Mouse (Mus musculus) C2C12 (cell line): ENCODE measurements at regions not wholly inside any gene's neighbourhood (a gene's known extent, or its start where the extent isn't known, plus 50 kb on each side); places are given as distances from the start of the nearest gene placed in this dataset.

Experiments used
- H3K27me3 ChIP-seq: one replicate; pipeline ENCODE4 v1.6.1; 2011; ENCODE audit not compliant: control insufficient read depth, insufficient read depth, insufficient read length
- H3K36me3 ChIP-seq: one replicate; pipeline ENCODE4 v1.6.1; 2011; ENCODE audit not compliant: control insufficient read depth, insufficient read depth
- H3K4me3 ChIP-seq: one replicate; pipeline ENCODE4 v1.5.1; 2011; ENCODE audit warnings: mild to moderate bottlenecking, control low read depth; ENCODE audit not compliant: poor library complexity, insufficient read depth, severe bottlenecking
- H3K79me2 ChIP-seq: one replicate; pipeline ENCODE4 v1.6.1; 2011; ENCODE audit not compliant: control insufficient read depth, insufficient read depth
- H3K79me3 ChIP-seq: one replicate; pipeline ENCODE4 v1.6.1; 2011; ENCODE audit warnings: low read depth, control low read depth
- H3ac ChIP-seq: one replicate; pipeline ENCODE3; 2011; ENCODE audit warnings: low read depth; ENCODE audit not compliant: control insufficient read depth, insufficient read length
- CEBPB ChIP-seq: IDR thresholded peaks from one replicate; pipeline ENCODE4 v1.6.1; 2011; ENCODE audit warnings: low read depth, mild to moderate bottlenecking, control low read depth, moderate library complexity
- CTCF ChIP-seq: IDR thresholded peaks from one replicate; pipeline ENCODE4 v1.5.1; 2011; ENCODE audit not compliant: control insufficient read depth, insufficient read depth, insufficient read length
- FOSL1 ChIP-seq: IDR thresholded peaks from one replicate; pipeline ENCODE4 v1.8.0; 2011; ENCODE audit warnings: mild to moderate bottlenecking, low read length; ENCODE audit not compliant: poor library complexity, insufficient read depth, severe bottlenecking
- MAX ChIP-seq: IDR thresholded peaks from one replicate; pipeline ENCODE4 v1.6.1; 2011; ENCODE audit warnings: mild to moderate bottlenecking, control low read depth
- MYOD1 ChIP-seq: IDR thresholded peaks from one replicate; pipeline ENCODE4 v1.6.1; 2011; ENCODE audit warnings: low read depth; ENCODE audit not compliant: control insufficient read depth, insufficient read length
- MYOG ChIP-seq: IDR thresholded peaks from one replicate; pipeline ENCODE4 v1.6.1; 2011; ENCODE audit not compliant: control insufficient read depth, insufficient read length; ENCODE audit errors: extremely low read depth
- USF1 ChIP-seq: IDR thresholded peaks from one replicate; pipeline ENCODE4 v1.6.1; 2011; ENCODE audit warnings: low read depth, mild to moderate bottlenecking, control low read depth, moderate library complexity

- TF ChIP-seq CEBPB (no peak), MYOG (no peak), USF1 (no peak), FOSL1 (no peak)
- Histone ChIP-seq H3K4me3 (no peak overlapping the region), H3ac (no peak overlapping the region), H3K79me2 (no peaks in the 10 kb centered on the region), H3K79me3 (no peaks in the 10 kb centered on the region), H3K27me3 (peaks cover 13% of the 10 kb centered on the region), H3K36me3 (no peaks in the 10 kb centered on the region)
Observed at GRCm38 (mm10) chr4:125313252-125313651, 177.2 kb upstream of the Grik3 start.

- Histone ChIP-seq H3K79me2 (no peaks in the 10 kb centered on the region), H3ac (no peak overlapping the region), H3K4me3 (no peak overlapping the region), H3K27me3 (peaks cover 10% of the 10 kb centered on the region), H3K36me3 (no peaks in the 10 kb centered on the region), H3K79me3 (no peaks in the 10 kb centered on the region)
- TF ChIP-seq CEBPB (no peak), CTCF (no peak), MAX (no peak), MYOD1 (no peak), MYOG (no peak), USF1 (no peak), FOSL1 (no peak)
Observed at GRCm38 (mm10) chr4:125308171-125308570, 180.5 kb upstream of the Zc3h12a start.

- Histone ChIP-seq H3K79me3 (no peaks in the 10 kb centered on the region), H3K36me3 (no peaks in the 10 kb centered on the region), H3K27me3 (peaks cover 9% of the 10 kb centered on the region), H3K79me2 (no peaks in the 10 kb centered on the region), H3ac (no peak overlapping the region), H3K4me3 (no peak overlapping the region)
- TF ChIP-seq CEBPB: no peak
- TF ChIP-seq MAX: no peak
- no peak for TF ChIP-seq MYOG
Observed at GRCm38 (mm10) chr4:125305766-125306165, 178.1 kb upstream of the Zc3h12a start.

- Histone ChIP-seq H3K79me2 (no peaks in the 10 kb centered on the region), H3K27me3 (no peaks in the 10 kb centered on the region), H3K79me3 (no peaks in the 10 kb centered on the region), H3K36me3 (no peaks in the 10 kb centered on the region), H3ac (no peak overlapping the region), H3K4me3 (no peak overlapping the region)
- TF ChIP-seq MYOG (no peak), CTCF (no peak), USF1 (no peak)
Observed at GRCm38 (mm10) chr4:125302660-125303059, 175.0 kb upstream of the Zc3h12a start.

GRCm38 (mm10) chr4:125300503-125301457, 173.1 kb upstream of the Zc3h12a start:
- no peaks in the 10 kb centered on the region for H3K79me2 ChIP-seq
- H3K79me3 ChIP-seq: no peaks in the 10 kb centered on the region
- no peaks in the 10 kb centered on the region for H3K27me3 ChIP-seq
- TF ChIP-seq FOSL1: no peak
- TF ChIP-seq CTCF: no peak
- no peak for TF ChIP-seq CEBPB
- no peak for TF ChIP-seq MYOG
- no peak for TF ChIP-seq MYOD1
- no peak for TF ChIP-seq USF1
- no peak for TF ChIP-seq MAX
- no peaks in the 10 kb centered on the region for H3K36me3 ChIP-seq
- H3K4me3 ChIP-seq: no peak overlapping the region
- H3ac ChIP-seq: no peak overlapping the region

- Histone ChIP-seq H3K27me3 (no peaks in the 10 kb centered on the region), H3K79me2 (no peaks in the 10 kb centered on the region), H3K36me3 (no peaks in the 10 kb centered on the region), H3ac (no peak overlapping the region), H3K79me3 (no peaks in the 10 kb centered on the region), H3K4me3 (no peak overlapping the region)
- TF ChIP-seq FOSL1 (no peak), MYOG (no peak), MAX (no peak), CTCF (no peak), USF1 (no peak), MYOD1 (no peak), CEBPB (no peak)
Observed at GRCm38 (mm10) chr4:125290761-125291160, 163.1 kb upstream of the Zc3h12a start.
